Mouse (Mus musculus): ENCODE measurements around the gene Dcaf5. TPM values are rescaled to one million over a fixed set of nuclear protein-coding genes. Genes with fewer than 3 reads are reported as not detected.

The Dcaf5 gene
- polyA plus RNA-seq, 3 experiments from 2014 or later: 15.3 to 18.7 (median 16.5) TPM

DNA sequence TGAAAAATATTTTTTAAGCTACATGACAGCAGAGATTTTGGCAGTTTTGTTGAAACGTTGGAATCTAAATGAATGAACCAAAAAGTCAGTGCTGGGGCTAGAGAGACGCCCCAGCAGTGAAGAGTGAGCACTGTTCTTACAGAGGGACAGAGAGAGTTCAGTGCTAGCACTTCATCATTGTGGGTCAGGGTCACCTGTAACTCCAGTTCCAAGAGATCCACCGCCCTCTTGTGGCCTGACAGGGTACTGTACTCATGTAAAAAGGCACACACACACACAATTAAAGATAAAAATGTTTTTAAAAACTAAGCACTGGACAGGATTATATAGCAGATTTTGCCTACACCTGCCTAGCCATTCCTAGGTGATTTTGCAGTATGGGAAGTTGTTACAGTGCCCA, 29.8 kb downstream of the Dcaf5 start:
- no peak for ATAC-seq

DNA sequence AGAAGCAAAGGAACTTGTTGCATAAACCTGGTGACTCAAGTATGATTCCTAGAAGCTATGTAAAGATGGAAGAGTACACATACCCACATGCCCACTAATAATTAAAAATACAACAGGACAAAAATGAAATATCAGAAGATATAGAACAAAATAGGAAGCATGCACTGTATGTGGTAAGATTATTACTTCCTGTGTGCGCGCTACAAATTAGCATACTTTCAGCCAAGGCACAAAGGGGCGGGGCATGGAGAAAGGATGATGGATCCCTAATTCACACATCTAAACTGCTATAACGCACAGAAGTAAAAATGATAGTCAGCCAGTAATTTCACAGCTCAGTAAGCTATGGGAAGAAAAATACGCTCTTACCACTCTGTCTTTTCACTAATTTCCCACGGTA, 32.3 kb downstream of the Dcaf5 start:
- ATAC-seq: no peak

DNA sequence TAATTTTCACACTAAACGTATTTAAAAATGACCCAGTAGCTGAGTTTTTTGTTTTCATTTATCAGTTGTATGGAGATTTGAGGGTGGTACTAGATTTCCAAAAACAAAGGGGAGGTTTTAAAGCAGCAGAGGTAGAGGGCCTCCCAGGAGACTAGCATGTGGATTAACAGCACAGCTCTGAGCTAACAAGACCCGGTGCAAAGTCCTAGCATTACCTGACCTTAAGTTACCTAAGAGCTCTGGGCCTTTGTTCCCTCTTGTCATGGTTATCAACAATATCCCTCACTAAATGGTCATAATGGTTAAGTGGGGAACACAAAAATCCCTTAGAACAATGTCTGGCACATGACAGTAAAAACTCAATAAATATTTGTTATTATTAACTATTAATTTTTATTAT, 37.3 kb downstream of the Dcaf5 start:
- ATAC-seq: no peak

DNA sequence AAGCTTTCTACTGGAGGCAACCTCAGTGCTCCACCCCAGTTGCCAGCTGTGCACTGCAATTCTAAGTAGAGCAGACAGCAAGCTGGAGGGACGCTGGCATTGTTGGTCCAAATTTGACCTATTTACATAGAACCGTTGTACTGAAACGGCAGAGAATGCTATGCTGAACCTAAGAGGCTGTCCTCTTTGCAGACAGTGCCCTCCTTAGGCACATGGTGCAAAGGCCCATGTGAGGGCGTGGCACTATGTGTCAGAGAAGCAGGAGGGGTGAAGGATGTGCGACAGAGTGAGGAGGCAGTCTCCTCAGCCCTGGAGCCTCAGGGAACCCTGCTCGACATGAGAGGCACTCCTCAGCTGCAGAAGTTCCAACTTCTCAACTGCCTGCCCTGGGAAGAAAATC, 40.0 kb downstream of the Dcaf5 start:
- ATAC-seq: no peak

DNA sequence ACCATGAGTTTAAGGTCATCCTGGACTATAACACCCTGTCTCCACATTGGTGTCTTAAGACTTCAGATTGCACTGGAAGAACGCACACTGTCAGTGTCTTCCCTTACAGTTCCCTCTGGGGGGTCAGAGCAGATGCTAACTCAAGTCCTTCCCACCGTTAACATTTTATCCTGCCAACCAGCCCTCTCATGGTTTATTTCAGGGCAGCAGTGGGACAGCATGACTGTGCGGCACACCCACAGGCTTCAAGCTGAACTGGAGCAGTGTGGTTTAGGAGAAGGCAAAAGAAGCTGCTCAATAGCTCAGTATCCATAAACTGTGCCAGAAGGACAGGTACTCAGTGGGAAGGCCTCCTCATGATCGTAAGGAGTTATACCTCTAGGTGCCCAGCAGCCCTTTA, 41.1 kb downstream of the Dcaf5 start:
- no peak for ATAC-seq

DNA sequence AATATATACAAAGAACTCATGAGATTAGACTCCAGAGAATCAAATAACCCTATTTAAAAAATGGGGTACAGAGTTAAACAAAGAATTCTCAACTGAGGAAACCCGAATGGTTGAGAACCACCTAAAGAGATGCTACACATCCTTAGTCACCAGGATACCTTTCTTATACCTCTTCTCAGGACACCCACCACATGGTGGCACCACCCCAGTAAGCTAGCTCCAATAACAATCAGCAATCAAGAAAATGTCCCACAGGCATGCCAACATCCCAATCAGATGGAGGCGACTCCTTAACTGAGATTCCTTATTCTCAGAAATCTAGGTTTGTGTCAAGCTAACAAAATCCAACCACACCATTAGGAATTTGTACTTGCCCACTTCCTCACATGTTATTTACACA, 42.4 kb downstream of the Dcaf5 start:
- ATAC-seq: no peak

DNA sequence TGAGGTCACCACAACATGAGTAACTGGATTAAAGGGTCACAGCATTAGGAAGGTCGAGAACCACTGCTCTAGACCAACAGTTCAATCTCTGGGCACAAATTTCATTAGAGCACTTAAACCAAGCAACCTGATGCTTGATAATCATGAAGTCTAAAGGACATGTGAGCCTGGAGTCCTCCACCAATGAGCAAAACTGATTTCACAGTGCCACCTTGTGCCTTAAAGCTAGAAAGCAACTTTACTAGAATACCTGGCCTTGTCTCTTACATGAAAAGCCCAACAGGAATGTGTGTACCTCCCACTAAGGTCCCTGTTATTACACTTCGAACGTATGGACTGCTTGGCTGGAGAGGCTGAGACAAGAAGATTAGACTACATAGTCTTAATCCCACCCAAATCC, 47.0 kb downstream of the Dcaf5 start:
- no peak for ATAC-seq

DNA sequence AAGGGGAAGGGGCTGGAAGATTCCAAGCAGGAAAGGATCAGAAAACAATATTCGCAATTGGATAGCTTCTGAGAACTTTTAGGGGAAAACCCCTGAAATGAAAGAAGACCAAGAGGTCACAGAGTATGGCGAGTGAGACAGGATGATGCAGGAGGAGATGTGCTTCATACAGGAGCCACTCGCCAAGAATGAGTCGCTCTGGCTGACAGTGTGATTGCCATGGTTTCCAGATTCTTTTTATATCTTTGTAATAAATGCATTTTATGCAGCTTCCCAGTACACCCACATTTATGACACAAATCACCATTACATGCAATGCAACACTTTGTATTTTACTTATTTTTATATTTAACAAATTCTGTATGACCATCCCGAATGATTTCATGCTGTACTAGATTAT, 49.1 kb downstream of the Dcaf5 start:
- ATAC-seq: no peak

DNA sequence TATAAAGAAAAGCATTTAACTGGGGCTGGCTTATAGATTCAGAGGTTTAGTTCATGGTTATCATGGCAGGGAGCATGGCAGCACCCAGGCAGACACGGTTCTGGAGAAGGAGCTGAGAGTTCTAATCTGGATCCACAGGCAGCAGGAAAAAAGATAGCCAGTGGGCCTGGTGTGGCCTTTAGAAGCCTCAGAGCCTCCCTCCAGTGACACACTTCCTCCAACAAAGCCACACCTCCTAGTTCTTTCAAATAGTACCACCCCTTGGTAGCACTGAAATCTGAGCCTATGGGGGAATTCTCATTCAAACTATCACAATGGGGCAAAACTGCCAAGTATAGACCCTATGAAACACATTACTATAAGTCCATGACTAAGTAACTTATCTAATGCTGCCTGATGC, 51.0 kb downstream of the Dcaf5 start:
- no peak for ATAC-seq

DNA sequence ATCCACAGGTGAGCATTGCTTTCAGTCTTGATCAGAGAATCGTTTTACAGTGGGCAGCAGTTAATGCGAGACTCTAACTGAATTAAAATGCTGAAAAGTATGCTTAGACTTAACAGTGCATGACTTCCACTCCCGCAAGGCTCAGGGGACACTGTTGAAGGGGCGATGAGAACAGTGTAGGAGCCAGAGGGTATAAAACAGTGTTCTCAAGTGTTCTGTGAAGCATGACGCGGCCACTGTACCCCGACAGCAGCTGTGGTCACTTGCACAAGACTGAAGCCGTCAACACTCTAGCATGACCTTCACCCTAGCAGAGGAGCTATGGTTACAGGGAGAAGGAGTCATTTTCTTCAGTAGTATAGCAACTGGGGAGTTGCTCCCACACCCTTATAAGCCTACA, 52.9 kb downstream of the Dcaf5 start:
- no peak for ATAC-seq

DNA sequence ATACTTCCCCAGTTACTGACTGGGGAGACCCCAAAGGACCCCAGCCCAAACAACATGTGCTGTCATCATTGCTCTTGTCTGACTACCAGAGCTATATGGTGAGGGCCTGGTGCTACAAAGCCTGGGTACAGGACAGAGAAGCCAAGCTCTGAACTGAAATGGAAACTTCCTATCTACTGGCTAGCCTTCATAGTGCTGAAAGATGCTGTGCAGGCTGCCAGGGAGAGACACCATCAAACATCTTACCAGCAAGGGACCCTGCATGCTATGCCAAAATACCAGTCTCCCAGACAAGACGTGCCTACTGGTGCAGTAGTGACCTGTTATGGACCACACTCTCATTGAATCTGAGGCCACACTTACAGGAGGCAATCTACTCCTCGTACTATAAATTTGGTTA, 53.6 kb downstream of the Dcaf5 start:
- ATAC-seq: no peak

DNA sequence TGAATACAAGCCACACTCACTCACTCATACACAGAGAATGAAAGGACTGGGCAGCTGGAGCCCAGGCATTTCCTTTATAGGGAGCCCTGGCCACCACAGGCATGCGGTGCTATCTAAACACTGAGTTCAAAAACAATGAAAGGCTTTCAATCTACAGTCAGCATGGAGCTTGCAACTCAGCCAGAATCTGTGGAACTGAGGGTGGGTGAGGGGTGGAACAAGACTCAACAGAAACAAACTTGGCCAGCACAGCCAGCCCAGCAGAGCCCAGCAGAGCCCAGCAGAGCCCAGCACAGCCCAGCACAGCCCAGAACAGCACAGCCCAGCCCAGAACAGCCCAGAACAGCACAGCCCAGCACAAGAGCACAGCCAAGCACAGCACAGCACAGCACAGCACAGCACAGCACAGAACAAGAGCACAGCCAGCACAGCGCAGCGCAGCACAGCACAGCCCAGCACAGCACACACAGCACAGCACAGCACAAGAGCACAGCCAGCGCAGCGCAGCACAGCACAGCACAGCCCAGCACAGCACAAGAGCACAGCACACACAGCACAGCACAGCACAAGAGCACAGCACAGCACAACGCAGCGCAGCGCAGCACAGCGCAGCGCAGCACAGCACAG, 56.5 kb downstream of the Dcaf5 start:
- no peak for ATAC-seq

DNA sequence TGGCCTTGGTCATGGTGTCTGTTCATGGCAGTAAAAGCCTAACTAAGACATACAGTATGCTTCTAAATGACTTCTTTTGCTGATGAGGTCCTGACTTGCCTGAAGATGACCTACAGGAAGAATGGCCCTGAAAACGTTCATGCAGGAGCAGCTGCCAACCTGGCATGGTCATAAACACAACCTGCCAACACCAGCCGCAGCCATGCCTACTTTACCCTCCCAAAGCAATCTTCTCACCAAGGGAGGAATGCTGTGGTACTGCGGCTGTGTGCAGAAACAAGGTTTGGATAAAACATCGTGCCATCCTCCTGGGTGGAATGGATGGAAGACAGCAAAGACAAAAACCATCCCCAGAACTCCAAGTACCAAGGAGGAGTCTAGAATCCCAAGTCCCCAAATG, 57.0 kb downstream of the Dcaf5 start:
- ATAC-seq: no peak

DNA sequence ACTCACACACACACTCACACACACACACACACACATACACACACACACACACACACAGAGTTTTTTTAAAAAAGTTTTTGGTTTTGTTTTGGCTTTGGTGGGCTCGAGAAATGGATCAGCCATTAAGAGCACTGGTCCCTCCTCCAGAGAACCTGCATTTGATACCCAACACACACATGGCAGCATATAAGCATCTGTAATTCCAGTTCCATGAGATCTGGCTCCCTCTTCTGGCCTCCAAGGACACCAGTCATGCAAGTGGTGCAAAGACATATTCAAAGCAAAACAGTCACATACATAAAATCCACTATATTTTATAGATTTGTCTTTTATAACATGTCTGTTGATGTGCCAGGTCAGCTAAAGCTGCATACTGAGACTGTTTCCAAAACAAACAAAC, 58.8 kb downstream of the Dcaf5 start:
- peak; percentile 28 for ATAC-seq

DNA sequence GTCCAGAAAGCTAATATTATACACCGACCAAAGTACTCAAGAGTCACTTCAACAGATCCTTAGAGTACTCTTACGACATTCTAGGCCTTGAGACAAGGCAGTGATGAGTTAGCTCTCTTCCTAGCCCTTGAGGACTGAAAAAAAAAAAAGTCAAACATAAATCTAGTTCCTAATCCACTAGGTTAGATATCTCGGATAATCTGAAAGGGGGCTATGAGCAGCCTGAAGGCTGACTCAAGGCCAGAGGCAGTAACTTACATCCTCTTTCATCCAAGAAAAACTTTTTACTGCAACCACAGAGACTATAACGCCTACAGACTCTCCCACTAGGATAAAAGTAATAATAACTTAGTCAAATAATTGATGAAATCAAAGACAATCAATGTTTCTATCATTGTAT, 60.7 kb downstream of the Dcaf5 start:
- no peak for ATAC-seq

DNA sequence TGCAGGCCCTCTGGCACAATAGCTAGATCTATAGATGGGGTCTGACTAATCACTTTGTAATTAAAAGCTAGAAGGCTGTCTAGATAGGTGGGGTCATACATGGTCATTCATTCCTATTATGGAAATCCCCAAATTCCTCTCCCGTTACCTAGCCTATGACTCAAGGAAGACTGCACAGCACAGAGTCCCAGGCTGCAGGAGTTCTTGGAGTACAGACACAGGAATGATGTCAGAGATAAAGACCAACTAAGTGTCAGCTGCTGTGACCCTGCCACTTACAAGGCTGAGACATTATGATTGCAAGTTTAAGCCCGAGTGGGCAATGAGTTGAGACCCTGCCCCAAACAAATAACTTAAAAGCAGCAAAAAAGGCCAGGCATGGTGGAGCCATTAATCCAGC, 61.7 kb downstream of the Dcaf5 start:
- no peak for ATAC-seq

DNA sequence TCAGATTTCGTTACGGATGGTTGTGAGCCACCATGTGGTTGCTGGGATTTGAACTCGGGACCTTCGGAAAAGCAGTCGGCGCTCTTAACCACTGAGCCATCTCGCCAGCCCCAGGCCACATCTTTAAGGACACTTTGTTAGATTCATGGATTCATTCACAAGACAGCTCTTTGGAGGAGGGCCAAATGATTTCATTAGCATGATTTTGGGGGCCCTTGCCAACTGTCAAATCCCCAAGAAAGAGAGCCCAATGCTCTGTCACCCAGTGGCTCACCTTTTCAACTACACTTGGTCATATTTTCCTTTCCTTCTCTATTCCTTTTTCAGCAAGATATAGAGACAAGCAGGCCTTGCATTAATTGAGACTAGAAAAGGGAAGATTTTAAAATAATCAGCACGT, 63.5 kb downstream of the Dcaf5 start:
- ATAC-seq: no peak

DNA sequence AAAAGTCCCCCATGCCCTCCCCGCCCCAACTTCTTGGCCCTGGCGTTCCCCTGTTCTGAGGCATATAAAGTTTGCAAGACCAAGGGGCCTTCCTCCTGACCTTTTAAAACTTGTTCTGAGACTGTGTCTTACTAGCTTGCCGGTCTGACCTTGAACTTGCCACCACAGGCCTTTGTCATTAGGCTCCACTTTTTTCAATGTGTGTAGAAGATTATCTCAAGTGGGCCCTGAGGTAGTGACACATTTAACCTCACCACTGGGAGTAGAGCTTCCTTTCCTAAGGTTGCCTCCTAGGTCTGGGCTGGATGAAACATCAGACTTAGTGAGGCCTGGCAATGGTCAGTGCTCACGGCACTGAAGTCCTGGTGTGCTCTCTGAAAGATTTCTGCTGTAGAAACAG, 69.2 kb downstream of the Dcaf5 start:
- ATAC-seq: no peak

DNA sequence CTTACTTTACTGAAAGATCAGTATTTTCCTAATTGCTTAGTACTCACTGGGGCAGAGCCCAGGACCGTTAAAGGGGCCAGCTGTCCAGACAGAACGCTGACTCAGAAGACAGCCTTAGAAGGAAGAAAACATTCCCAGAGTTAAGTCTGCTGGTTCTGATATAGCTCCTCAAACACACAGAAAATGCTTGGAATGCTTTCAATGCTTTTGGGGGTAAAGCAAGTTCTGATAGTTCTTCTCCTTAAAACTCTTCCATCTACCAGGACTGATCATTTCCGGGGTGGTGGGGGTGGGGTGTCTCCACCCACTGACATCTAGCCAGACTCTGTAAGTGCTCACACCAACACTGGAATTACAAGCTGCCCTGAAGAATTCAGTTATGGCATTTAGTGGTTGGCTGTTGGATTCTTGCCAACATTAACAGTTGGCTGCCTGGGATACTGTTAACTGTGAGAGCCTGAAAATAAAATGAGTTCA, 70.4 kb downstream of the Dcaf5 start:
- ATAC-seq: no peak

DNA sequence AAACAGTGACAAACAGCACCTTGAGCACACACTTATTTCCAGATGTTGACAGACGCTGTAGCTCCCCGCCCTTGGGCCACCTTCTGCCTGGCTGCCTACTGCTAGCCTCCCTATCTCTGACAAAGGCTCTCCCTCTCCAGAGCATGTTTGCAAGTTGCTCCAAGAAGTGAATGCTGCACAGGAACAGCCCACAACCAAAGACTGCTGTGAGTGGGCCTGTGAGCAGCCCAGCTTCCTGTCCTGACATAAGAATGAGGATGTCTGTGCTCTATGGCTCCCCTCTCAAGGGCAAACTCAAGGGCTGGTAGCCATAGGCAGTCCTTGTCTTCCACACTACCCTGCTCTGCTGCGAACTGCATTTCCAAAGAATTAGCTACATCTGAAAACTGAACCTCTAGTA, 71.1 kb downstream of the Dcaf5 start:
- no peak for ATAC-seq

DNA sequence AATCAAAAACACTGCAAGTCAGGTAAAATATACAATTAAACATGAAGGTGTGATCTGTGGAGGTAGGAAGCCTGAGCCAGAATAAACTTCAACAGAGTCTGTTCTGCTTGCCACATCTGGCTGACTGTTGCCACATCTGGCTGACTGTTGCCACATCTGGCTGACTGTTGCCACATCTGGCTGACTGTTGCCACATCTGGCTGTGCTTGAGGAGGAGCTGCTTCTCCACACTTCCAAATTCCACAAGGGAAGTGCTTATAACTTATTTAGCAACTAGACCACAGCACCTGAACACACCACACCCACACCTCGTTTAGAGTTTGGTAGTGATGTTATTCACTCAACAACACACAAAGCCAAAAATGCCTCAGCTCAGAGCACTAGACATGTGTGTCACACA, 74.7 kb downstream of the Dcaf5 start:
- ATAC-seq: no peak

DNA sequence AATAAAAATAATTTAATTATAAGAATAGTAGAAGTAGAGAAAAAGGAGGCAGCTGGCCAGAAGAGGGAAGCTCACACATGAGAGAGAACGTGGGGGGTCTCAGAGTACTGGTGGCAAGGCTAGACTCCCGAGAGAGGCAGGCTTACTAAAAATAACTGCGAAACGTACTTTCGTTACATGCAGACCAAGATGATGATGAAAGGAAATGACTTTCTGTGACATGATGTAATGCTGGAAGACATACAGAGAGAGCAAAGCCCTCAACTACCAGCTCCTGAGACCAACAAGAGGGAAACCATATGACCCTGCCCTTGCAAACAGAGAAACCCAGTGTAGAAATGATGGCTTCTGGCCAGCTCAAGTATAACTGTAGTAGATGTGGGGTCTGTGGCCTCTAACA, 76.1 kb downstream of the Dcaf5 start:
- ATAC-seq: no peak

DNA sequence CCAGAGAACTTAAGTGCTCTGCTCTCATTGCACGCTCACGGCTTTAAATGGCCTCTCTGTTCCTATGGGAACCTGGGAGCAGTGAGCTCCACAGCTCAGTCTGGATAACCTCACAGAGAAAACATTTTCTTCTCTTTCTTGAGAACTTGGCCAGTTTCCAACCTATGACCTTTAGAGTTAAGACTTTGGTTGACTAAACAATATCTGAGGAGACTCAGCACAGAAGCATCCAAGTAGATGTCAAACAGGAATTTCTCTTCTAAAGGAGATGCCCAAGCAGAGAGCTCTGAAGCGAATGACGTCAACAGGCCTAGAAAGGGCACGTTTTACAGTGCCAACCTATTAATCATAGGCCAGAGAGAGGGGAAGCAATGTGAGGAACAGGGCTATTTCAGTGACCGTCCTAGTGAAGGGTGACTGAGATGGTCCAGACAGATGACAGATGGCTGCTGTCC, 91.6 kb downstream of the Dcaf5 start:
- ATAC-seq: no peak

DNA sequence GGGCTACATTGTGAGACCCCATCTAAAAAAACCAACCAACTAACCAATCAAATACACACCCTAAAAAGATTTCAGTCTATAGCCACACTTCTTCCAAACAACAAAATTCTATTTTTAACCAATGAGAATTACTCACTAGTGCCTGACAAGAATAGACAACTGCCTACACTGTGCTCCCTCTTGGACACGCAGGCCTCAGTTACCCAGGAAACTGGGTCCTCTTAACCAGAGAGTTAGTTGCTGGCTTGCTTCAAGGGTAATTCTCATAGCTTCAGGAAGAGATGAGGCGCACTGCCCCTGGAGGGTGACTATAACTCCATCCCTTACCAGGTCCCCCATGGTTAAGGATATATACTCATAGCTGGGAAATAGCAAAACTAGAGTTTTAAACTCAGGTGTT, 95.5 kb downstream of the Dcaf5 start:
- ATAC-seq: no peak

DNA sequence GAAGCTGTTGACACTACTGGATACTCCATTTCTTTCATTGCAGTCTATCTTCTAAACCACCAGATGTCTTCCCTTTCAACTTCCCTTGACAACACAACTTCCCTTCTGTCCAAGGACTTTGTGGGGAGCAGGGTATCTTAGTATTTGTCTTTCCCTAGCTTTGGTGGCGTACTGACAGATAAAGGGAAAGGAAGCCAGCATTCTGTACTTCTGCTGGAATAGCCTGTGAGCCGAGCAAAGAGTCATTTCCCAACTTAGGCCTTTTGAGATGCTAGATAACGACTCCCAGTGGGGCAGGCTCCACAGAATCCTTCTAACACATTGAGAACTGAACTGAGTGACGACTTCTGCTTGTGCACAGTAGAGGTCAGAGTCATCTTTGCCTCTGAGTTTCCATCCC, 102.2 kb downstream of the Dcaf5 start:
- no peak for ATAC-seq
